Mouse (Mus musculus) right cerebral cortex, adult 2 months (tissue): ENCODE measurements at regions not wholly inside any gene's neighbourhood (a gene's known extent, or its start where the extent isn't known, plus 50 kb on each side); places are given as distances from the start of the nearest gene placed in this dataset.
A peak's percentile ranks its signal among the peaks of the same experiment; 100 is the strongest.

Experiments used
- DNase-seq, 2 experiments: peaks; one replicate each; pipeline ENCODE4 v3.0.0; 2021 to 2022; ENCODE audit warnings: low spot score in 2 of 2

DNA sequence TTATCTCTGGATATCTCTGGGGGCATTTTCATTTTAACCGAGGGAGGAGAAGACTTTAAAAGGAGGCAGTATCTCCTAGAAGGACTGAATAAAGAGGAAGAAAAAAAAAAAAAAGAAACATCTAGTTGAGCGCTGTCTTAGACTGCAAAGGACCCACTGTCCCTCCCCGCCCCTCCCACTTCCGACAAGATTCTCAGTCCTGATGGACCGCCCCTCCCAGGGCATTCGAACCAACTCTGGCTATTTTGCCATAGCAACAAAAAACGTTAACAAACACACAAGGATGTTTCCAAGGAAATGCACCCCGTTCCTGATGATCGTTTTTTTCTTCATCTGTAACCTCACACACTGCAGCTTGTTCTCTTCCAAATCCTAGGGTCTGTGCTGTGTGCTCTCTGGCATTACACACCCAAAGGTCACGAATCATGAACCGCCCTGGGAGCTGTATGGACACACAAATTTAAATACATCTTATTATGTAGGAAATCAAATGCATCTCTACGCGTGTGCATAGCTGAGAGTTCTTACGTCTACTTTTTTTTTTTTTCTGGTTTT is 75.8 kb downstream of the Rnd3 start:
- no peak for DNase-seq

DNA sequence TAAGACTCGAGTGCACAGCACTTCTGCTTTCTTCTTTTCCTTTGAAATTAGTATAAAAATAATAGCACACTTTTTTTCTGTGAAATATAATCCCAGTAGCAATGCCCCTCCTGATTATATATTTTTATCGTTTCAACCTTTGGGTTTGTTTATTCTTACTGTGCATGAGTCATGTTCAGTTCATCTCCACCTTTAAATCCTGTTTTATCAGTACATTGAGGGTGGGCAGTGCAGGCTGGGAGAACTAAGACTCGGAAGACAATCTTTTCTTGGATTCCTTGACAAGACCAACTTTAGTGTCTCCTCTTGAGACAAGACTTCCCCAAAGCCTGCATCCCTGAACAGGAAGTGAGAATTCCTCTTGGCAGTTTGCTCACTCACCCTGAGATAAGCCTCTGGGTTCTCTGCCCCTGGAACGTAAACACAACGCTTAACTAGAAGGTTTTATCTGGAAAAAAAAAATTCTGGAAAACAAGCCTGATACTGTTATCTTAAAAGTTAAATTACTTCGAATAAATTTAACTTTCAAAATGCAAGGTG is 76.5 kb downstream of the Rnd3 start:
- no peak for DNase-seq

DNA sequence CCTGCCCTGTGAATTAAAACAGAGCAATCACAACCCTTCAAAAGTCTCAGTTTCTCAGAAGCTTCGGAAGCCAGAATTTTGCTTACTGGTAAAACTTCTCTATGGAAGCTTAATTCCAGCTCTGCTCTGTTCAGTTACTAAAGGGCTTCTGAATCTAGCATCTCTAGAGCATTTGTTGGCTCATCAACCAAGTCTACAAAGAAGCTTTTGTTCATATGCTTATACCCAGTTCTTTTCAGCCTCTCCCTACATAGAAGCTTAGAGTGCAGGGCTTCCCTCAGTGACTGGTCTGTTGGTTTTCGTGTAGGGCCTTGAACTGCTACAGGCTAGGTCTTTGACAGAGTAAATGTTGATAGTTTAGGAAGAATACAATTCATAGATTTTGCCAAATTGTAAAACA is 78.0 kb downstream of the Rnd3 start:
- no peak for DNase-seq

DNA sequence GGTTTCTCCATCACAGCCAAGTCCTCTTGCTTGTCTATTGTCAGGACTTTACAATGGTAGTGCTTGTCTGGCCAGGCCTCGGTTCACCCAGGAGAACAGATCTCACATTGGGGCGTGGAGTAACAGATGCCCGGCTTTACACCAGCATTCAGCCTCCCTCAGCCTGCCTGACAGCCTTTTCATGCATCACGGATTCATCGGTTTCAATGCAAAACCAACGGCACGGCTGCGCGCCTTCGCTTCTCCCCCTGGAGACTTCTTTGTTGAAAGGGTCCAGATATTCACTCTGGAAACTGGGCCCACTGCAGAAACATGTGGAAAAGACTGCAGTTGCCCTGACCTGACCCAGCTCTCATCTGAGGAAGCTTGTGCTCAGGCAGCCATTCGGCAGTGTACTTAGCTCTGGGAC is 82.5 kb downstream of the Rnd3 start:
- peak; percentile 4 to 21 for DNase-seq

DNA sequence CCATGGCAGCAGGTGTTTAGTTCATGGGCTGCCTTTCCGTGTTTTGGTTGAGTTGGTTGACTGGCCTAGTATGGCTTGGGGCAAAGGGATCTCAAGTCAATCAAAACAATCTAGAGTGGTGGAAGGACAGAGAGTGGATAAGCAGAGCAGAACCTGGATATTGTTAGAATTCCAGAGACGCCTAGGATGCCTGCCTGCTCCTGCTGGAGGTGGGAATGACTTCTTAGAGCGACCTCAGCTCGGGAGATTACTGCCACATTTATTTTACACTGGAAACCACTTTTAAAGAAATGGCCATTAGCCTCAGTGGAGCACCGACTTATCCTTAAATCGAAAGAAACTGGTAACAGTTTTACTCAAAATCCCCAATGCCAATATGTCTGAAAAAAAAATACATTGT is 83.1 kb downstream of the Rnd3 start:
- no peak for DNase-seq

DNA sequence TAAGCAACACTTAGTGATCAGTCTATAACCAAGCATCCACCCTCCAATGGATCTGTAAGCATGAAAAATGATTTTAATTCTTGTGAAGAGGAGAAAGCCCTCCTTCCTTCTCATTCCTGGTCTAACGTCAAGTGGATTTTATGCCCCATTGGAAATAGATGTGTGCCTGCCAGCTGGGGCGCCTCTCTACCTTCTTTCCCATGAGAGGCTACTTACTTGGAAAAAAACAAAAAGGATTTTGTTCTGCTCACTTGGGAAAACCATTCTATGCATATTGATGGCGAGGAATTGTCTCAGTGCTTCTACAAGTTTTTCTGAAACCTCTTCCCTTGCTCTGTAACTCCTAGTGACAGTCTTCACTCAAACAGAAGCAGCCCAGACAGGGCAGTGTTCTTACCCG is 84.1 kb downstream of the Rnd3 start:
- DNase-seq: no peak

DNA sequence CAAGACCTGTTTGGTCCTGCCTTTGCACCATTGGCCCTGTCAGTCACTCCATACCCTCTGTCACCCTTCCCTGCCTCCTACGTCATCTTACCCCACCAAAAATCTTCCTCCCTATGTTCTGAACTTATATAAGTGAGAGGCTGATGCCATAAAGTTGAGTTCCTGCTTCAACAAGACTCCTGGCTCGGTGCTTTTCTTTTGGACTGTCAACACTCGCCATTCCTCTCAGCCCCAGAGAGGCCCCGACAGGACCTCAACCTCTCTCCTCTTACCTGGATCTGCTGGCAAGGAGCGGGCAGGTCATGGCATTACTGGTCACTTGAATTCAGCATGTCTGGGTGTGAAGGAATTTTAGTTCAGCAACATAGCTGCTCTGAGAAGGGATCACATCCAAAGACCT is 86.9 kb downstream of the Rnd3 start:
- DNase-seq: no peak

DNA sequence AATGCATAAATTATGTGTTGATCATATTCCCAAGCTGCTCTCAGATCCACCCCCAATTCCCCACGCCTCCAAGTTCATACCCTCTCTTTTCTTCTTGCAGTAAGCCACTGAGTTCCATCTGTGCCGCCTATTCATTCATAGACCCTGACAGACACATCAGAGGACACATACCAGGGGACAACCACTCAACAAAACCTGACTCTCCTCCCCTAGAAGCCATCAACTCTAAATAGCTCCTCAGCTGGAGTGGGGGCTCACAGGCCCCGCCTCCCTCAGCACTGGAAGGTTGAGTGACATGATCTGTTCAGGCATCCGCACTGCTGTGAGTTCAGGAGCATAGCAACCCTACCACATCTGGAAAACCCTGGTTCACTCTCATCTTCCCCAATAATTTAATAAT is 90.8 kb downstream of the Rnd3 start:
- DNase-seq: no peak

DNA sequence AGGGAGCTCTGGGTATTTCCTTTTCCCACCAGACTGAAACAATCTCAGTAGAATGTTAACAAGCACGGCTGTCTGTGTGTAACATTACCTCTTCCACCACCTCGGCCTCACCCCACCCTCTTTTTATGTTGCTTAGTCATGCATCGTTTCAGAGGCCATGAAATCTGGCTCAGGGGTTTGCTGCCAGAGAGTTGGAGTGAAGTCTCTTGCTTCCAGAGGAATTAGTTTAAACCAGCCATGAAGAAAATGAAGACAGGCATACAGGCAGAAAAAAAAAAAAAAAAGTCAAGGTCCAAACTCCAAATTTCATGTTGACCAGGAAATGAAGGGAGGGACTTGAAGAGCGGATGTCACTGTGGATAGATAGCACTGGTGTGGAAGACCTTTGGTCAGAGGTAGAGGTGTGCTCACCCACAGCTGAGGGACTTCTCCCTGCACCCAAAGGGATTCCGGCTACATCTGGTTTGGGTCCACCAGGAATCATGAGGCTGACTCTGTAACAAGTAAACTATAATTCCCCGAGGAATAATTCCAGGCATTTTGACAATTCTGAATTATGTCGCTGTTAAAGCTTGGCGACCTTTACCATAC is 92.7 kb downstream of the Rnd3 start:
- no peak for DNase-seq

DNA sequence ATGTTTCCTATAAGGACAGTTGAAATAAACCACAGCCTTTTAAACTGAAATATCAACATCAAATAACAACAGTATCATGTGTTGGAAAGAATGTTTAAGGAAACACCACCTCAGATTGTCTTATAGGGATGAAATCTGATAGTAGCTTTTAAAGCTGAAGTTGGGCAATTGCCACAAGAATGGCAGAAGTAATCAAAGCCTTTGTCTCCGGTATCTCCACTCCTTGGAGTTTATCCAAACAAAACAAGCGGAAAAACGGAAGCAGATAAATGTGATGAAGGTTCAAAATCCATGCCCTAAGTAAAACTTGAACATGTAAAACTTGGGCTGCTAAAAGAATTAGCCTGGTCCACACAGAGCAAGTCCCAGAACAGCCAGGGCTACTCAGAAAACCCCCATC is 93.6 kb downstream of the Rnd3 start:
- DNase-seq: no peak

DNA sequence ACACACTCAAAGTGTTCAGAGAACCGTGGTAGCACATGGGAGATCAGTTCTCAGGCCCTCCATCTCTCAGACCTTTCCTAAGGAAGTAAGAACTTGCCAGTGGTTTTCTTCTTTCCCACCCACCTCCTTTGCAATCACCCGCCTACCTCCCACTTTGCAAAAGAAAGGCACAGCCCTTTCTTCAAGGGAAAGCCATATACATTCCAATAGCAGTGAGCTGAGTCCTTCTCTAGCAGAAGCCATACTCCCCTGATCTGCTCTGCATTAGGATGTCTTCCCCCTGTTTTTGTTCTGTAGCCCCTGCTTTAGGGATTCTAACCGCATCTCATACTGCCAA is 99.1 kb downstream of the Rnd3 start:
- no peak for DNase-seq

DNA sequence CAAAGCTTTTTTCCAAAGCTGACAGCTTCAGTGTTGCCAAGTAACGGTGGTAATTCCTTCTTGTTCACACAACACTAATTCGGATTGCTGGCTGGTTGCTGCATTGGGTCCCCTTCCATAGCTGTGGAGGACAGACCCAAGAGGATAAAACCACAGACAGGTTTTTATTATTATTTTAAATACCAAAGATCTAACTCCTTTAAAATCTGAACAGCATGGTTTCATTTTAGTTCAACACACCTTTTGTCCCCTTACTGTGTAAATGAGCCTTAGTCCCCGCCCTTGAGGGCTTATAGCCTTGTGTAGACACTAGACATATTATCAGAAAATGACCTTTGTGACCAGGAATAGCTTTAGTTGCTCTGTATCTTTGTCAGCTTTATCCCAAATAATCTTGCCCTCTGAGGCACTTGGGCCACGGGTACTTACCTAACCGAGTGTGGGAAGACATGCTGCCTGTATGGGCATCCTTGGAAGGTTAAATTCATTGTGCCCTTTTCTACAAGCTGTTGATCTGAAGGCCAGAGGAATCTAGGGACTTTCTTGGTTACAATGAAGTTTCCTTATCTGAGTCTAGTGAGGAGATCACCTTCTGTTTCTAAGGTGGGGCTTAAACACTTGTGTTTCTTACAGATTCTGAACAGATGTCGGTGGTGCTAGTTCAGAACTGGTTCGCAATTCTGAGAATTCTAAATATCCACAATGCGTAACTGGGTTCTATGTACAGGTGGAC is 99.6 kb downstream of the Rnd3 start:
- no peak for DNase-seq

DNA sequence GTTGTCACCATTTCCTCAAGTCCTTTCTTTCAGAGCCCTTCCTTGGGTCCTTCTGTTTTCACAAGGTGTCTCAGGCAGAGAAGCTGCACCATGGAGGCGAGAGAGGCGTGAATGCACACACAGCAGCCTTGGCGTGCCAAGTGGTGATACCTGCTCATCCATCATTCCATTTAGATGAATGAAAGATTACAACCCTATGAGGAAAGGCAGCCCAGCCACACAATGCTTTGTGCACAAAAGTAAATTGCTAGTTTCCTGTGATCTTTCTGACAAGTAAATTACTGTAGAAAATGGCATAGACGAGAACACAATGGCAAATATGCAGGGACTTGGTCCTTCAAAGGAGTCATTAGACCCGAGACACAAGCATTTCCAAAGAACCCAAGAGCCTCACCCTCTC is 101.4 kb downstream of the Rnd3 start:
- no peak for DNase-seq

DNA sequence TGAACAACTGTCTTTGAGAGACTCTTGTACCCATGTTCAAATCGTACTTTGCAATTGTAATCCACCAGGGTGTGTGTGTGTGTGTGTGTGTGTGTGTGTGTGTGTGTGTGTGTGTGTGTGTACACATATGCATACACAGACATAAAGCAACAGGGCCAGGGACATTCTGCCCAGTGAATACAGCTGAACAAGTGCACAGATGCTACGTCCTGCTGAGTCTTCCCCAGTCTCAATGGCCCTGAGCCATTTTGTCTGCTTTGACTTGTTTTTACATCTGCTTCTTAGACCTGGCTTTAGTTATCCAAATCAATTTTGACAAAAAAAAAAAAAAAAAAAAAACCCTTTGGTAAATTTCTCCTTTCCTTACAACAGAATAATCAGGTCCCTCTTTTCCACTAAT is 103.3 kb downstream of the Rnd3 start:
- no peak for DNase-seq

DNA sequence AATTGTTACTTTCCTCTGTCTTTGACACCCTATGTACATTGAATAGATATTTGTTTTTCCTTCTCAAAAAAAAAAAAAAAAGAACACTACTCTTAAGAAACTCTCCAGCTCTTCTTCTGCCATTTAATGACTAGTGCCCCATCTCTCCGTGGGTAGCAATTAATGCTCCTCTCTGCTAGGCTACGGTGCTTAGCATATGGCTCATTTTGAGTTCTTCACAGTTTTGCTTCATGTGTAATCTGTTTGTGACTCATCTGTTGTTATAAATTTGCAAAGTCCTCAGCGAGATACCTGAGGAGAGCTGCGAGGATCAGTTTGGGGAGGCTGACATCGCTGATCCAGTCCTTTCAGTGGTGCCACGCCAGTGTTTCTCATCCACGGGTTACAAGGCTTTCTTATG is 107.8 kb downstream of the Rnd3 start:
- peak in 1 of 2 experiments; percentile 15 for DNase-seq

DNA sequence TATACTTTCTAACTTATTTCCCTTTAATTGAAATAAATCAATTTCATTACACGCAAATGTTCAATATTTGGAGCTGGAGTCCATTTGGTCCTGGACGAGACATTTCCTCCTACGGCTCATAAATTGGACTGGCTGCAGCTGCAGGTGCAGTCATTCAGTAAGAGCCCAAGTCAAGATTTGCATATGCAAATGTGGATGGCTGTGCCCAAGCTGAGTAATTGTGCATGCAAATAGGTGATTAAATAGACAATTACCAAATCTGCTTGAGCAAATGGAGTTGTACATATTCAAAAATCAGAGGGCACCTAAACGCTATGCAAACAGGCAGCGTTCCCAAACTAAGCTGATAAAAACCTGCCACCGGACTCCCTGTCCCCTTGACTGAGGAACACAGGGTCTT is 110.2 kb downstream of the Rnd3 start:
- DNase-seq: no peak

DNA sequence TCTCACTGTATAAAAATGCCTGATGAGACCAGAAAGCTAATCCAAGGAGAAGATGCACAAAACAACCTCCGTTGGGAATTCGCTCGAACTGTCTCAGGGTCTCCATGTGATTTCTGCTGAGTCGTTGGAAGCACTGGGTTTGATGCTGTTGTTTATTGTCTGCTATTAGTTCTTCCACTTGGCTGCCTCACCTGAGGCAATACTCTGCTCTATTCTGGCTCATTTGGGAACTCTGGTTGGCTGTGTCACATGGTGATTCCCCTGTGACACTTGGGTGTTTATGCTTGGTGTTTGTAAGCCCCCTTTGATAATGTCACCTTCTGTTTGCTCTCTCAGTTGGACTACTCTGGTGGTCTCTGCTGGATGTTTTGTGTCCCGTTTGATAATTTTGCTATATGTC is 111.9 kb downstream of the Rnd3 start:
- DNase-seq: no peak

DNA sequence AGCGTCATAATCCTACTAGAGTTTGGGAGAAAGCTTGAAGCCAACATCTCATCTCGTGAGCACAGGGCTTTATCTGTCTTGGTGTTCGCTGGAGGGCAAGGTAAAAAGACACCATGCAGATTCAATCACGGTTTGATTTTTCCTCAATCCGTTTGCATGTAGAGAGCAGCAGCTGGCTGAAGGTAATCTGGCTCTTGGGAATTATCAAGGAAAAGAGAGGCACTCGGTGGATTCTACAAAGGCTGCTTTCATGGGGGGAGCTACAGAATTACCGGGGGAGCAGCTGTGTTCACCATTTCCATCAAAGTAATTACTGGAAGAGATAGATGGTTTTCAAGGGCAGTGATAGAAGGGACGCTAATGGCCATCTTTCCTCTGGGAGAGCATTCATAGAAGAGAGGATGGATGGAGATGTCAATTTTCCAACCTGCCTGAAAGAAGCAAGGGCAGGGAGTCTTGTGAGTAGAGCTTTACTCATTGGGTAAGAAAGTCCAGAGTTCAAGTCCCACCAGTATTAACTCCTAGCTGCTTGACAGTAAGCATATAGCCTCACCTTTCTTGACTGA is 112.6 kb downstream of the Rnd3 start:
- no peak for DNase-seq

DNA sequence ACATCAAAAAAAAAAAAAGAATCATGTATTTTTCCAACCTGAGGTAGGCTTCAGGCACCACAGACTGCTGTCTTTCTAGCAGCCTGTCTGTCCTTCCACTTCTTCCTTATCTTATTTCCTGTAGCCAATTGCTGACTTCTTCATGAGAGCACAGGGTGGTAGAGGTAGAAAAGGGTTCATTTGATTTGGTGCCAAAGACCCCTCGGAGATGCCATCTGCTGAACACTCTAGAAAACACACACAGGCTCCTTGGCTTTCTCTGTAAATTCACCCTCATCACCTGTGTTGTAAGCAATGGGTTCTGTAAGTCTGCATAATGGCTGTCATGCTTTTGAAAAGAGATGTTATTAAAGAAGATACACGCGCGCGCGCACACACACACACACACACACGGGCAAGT is 115.0 kb downstream of the Rnd3 start:
- DNase-seq: no peak

DNA sequence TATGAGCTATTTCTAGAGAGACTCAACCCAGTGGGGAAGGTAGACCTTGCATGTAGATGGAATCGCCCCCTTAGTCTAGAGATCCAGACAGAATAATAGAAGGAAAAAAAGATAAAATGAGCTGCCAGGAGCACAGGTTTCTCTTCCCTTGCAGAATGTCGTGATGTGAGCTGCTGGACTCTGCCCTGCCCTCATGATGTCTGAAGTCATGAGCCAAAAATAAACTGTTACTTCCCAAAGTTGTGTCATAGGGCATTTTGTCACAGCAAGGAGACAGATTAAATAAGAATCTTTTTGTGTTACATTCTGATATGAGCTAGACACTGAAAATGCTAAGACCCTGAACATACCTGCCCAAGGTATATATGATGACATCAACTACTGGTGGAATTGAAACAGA is 126.4 kb downstream of the Rnd3 start:
- no peak for DNase-seq

DNA sequence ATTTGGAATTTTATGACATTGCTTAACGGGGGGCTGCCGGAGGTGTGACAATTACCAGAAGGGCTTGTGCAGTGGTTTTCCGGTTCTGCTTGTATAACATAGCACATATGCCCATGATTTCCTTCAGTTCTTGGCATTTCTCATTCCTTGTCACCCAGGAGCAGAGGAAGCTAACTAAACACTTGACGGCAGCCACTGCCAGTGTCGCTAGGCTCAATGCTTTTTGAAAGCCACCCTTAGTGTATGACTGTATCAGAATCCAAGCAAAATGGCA is 132.8 kb downstream of the Rnd3 start:
- DNase-seq: no peak

DNA sequence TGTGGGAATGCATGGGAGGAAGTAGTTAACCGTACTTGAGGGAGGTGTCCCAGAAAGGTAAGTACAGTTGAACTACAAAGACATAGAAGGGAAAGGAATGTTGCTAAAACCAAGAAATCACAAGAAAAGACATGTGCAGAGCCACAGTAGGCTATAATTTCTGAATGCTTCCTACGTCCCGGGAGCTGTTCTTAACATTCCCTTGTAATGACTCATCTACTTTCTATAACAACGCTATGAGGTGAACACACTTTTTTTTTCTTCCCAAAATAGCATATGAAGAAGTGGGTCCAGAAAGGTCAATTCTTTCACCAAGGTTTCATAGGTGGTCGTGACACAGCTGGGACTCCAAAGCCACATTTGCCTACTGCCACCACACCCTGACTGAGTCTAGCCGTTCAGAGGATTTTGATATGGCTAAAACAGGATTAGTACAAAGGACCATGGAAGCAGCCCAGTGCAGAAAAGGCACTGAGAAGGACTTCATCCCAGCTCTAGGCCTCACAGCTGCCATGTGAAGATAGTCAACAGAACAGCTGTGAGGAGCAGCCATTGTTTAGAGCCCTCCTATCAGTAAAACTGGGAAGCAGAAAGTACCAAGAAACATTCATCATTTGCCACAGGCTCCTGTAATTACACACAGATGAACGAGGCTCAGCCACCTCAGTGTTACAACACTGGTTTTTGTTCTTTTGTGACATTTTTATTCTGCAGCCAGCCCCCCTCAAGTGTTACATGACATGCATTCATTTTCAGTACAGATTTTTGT is 133.4 kb downstream of the Rnd3 start:
- DNase-seq: no peak

DNA sequence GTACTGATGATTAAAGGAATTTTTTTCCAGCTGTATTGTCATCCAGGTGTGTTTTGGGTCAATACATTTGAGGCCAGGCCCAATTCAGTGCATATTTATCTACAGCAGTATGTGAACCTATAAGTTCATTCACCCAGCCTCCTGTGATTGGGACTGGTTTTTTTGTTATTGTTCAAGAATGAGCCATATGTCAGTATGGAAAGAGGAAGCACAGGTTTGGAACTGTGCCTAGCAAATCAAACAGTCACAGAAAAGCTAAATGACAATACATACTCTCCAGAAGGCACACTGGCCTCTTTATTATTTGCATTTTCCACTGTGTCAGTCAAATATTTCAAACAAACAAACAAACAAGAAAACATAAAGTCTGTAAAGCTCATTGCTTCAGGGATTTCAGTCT is 134.7 kb downstream of the Rnd3 start:
- DNase-seq: no peak
